ENCODE assay signal across 13 mouse cellular contexts in genomic region chr1:91611281-91611680, GRCm38 (mm10).
DNase-seq lines count a peak whose midpoint lies in the region; ATAC-seq and TF ChIP-seq lines count a peak whose summit lies in the region.
"Had no signal": no experiment of that assay in that cellular context is flagged by ENCODE, and none has a peak within 500 bp of the region (broad histone marks: within the 10 kb centered on the region; RNA-seq: fewer than 3 reads in every experiment).

No protein-coding gene starts in this region.

- no peaks in the 10 kb centered on the region for H3K9me3 ChIP-seq in kidney, embryonic 16.5 days (ENCODE audit: low read length)
- H3K9me3 ChIP-seq in E14TG2a.4 (ENCODE audit: low read length), result no peaks in the 10 kb centered on the region
- H3K9me3 ChIP-seq in limb, embryonic 12.5 days, result no peaks in the 10 kb centered on the region
- H3K9me3 ChIP-seq: hindbrain, embryonic 15.5 days; liver, embryonic 12.5 days; midbrain, embryonic 15.5 days; neural tube, embryonic 12.5 days had no signal

- no peak overlapping the region for H3K4me3 ChIP-seq in kidney, embryonic 16.5 days (ENCODE audit: low read length)
- H3K4me3 ChIP-seq in E14TG2a.4 (replicated peaks; ENCODE audit: low read length), result peak overlapping the region; percentile 35; the same call in 1 of the 2 replicates
- H3K4me3 ChIP-seq in limb, embryonic 12.5 days (replicated peaks), result no peak overlapping the region
- no peak overlapping the region for H3K4me3 ChIP-seq in left cerebral cortex, adult 2 months
- H3K4me3 ChIP-seq: hindbrain, embryonic 15.5 days; liver, embryonic 12.5 days; midbrain, embryonic 15.5 days; neural tube, embryonic 12.5 days had no signal

- peak overlapping the region; percentile 6; the same call in 1 of the 2 replicates for H3K27ac ChIP-seq in kidney, embryonic 16.5 days (ENCODE audit: low read length)
- H3K27ac ChIP-seq in limb, embryonic 12.5 days, result peak overlapping the region; percentile 88
- H3K27ac ChIP-seq in left cerebral cortex, adult 2 months, result no peak overlapping the region
- H3K27ac ChIP-seq: hindbrain, embryonic 15.5 days; liver, embryonic 12.5 days; midbrain, embryonic 15.5 days; neural tube, embryonic 12.5 days had no signal

- 19% methylated on average over 13 of the region's 13 CpGs for WGBS in kidney, embryonic 16.5 days
- 25% methylated on average over 13 of the region's 13 CpGs for WGBS in limb, embryonic 12.5 days

- H3K4me1 ChIP-seq in kidney, embryonic 16.5 days (ENCODE audit: insufficient read depth, low read length), result peaks cover 15% of the 10 kb centered on the region
- peaks cover 44% of the 10 kb centered on the region for H3K4me1 ChIP-seq in E14TG2a.4 (replicated peaks; ENCODE audit: low read depth, low read length)
- H3K4me1 ChIP-seq in limb, embryonic 12.5 days (replicated peaks), result peaks cover 70% of the 10 kb centered on the region
- H3K4me1 ChIP-seq: liver, embryonic 12.5 days had no signal

- H3K9ac ChIP-seq in kidney, embryonic 16.5 days (replicated peaks; ENCODE audit: low read length), result no peak overlapping the region; the same call in 1 of the 2 replicates
- no peak overlapping the region for H3K9ac ChIP-seq in limb, embryonic 12.5 days (replicated peaks)
- H3K9ac ChIP-seq: hindbrain, embryonic 15.5 days; liver, embryonic 12.5 days; midbrain, embryonic 15.5 days; neural tube, embryonic 12.5 days had no signal

- intact Hi-C loops in left cerebral cortex, adult 2 months (cut with DNase I), result no loop called here

- H3K4me2 ChIP-seq in kidney, embryonic 16.5 days (replicated peaks; ENCODE audit: low read depth, low read length), result peak overlapping the region; percentile 50
- H3K4me2 ChIP-seq in limb, embryonic 12.5 days, result peak overlapping the region; percentile 43
- H3K4me2 ChIP-seq: hindbrain, embryonic 15.5 days; liver, embryonic 12.5 days; midbrain, embryonic 15.5 days; neural tube, embryonic 12.5 days had no signal

- no peak for ATAC-seq in kidney, embryonic 16.5 days (ENCODE audit: low FRiP score, low TSS enrichment)
- ATAC-seq in limb, embryonic 12.5 days (ENCODE audit: insufficient number of reproducible peaks, insufficient read depth, low FRiP score, low TSS enrichment, low read depth), result peak; percentile 61
- ATAC-seq: liver, embryonic 12.5 days; midbrain, embryonic 15.5 days had no signal

- H3K27me3 ChIP-seq in kidney, embryonic 16.5 days (ENCODE audit: insufficient read depth, low read length), result 0 out of 2 replicates have a peak, but pooled peaks cover 4% of the 10 kb centered on the region
- H3K27me3 ChIP-seq in E14TG2a.4 (ENCODE audit: insufficient read depth, low read length), result peaks cover 66% of the 10 kb centered on the region
- H3K27me3 ChIP-seq in limb, embryonic 12.5 days, result 0 out of 2 replicates have a peak, but pooled peaks cover 2% of the 10 kb centered on the region
- H3K27me3 ChIP-seq: hindbrain, embryonic 15.5 days; midbrain, embryonic 15.5 days; neural tube, embryonic 12.5 days had no signal

- TF ChIP-seq CTCF in E14TG2a.4 (conservative IDR thresholded peaks at IDR 0.05; ENCODE audit: low read length), result no peak
- no peak for TF ChIP-seq CTCF in left cerebral cortex, adult 2 months (IDR thresholded peaks at IDR 0.05)

- no peaks in the 10 kb centered on the region for H3K36me3 ChIP-seq in kidney, embryonic 16.5 days (ENCODE audit: insufficient read depth, low read length)
- no peaks in the 10 kb centered on the region for H3K36me3 ChIP-seq in E14TG2a.4 (ENCODE audit: insufficient read depth, low read length)
- no peaks in the 10 kb centered on the region for H3K36me3 ChIP-seq in limb, embryonic 12.5 days
- H3K36me3 ChIP-seq: hindbrain, embryonic 15.5 days; liver, embryonic 12.5 days; midbrain, embryonic 15.5 days; neural tube, embryonic 12.5 days had no signal

- DNase-seq in kidney, postnatal 25 days, result no peak
- peak; percentile 26 for DNase-seq in ZHBTc4 (ENCODE audit: low read depth, low spot score)
- DNase-seq in left cerebral cortex, adult 2 months (ENCODE audit: extremely low spot score in 1 of 2, low spot score in 2 of 2), result no peak
- no peak for DNase-seq in cerebellum, adult 9-11 months
- DNase-seq: cerebellum, adult 11 months; thymus, adult 18-20 months had no signal
